Mouse (Mus musculus) hindbrain, embryonic 11.5 days (tissue): ENCODE data around the gene Cluh. TPM values are rescaled to one million over a fixed set of nuclear protein-coding genes. Genes with fewer than 3 reads are reported as not detected.

Experiments used
- ATAC-seq: fragments of 200-750 bp; cut with Nextera tagmentation; 2 replicates; pipeline ENCODE4 v1.8.0; 2017; ENCODE audit warnings: mild to moderate bottlenecking, moderate TSS enrichment, moderate library complexity; ENCODE audit not compliant: low FRiP score
- DNase-seq: peaks from one replicate; pipeline ENCODE4 v3.0.0-alpha.2; 2015; ENCODE audit warnings: low spot score
- H3K27ac ChIP-seq: fragments of 300-500 bp; sonication (generic); 2 replicates; pipeline ENCODE4 v1.5.1; 2014; ENCODE audit warnings: mild to moderate bottlenecking, low read depth, low read length
- H3K27me3 ChIP-seq: fragments of 300-500 bp; sonication (generic); 2 replicates; pipeline ENCODE4 v1.6.1; 2014; ENCODE audit warnings: mild to moderate bottlenecking, low read length, moderate library complexity, mixed read lengths; ENCODE audit not compliant: control insufficient read depth, insufficient read depth
- H3K36me3 ChIP-seq: fragments of 300-500 bp; sonication (generic); 2 replicates; pipeline ENCODE4 v1.6.1; 2014; ENCODE audit warnings: mild to moderate bottlenecking, low read length, moderate library complexity, mixed read lengths; ENCODE audit not compliant: control insufficient read depth, insufficient read depth
- H3K4me1 ChIP-seq: fragments of 300-500 bp; sonication (generic); replicated peaks from 2 replicates; pipeline ENCODE4 v1.6.1; 2014; ENCODE audit warnings: low read length, mixed read lengths; ENCODE audit not compliant: control insufficient read depth, insufficient read depth
- H3K4me2 ChIP-seq: fragments of 300-500 bp; sonication (generic); replicated peaks from 2 replicates; pipeline ENCODE4 v1.6.1; 2014; ENCODE audit warnings: mild to moderate bottlenecking, low read depth, low read length
- H3K4me3 ChIP-seq: fragments of 300-500 bp; sonication (generic); 2 replicates; pipeline ENCODE4 v1.5.1; 2014; ENCODE audit warnings: low read depth, low read length
- H3K9ac ChIP-seq: fragments of 300-500 bp; sonication (generic); 2 replicates; pipeline ENCODE4 v1.6.1; 2014; ENCODE audit warnings: low read depth, low read length
- H3K9me3 ChIP-seq: fragments of 300-500 bp; sonication (generic); 2 replicates; pipeline ENCODE4 v1.6.1; 2016; ENCODE audit warnings: low read length; ENCODE audit not compliant: control insufficient read depth
- WGBS: fragments of 180-500 bp; shearing (Covaris S2); extraction: QIAGEN DNeasy Blood & Tissue Kit; methylation state at CpG from one replicate; pipeline ENCODE4 v1.1.7; 2014; 5-methylcytosine and 5-hydroxymethylcytosine counted together
- polyA plus RNA-seq: library from polyadenylated mRNA; unstranded; fragments of >200 nt; fragmentation: Nextera tagmentation; extraction: Ambion mirVana; gene quantifications from 2 replicates; pipeline ENCODE4 v1.2.1, GENCODE M21; 2014

The Cluh gene
- polyA plus RNA-seq, result 8.0 and 8.9 TPM in 2 replicates

DNA sequence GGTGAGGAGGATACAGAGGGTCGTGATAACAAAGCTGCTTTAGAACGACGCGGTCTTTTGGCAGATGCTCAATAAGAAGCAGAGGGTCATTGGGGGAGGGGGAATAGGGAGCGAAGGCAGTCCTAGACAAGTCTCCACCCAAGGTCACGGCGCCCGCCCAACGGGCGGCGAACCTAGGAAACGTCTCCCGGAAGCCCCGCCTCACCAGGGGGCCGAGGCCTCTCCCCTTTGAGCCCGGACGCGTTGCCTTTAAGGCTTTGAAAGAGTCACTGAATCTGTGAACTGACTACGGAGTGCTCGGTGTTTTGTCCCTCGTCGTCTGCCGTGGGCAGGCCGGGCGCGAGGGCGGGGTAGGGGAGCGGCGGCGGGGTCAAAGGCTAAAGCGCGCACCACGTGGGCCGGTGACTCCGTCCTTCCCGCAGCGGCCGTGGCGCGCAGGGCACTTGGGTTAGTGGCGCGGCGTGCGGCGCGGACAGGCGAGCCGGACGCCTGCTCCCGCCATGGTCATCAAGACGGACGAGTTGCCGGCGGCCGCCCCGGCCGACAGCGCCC, at the start of gene Cluh:
Cluh (plus strand) TSS at position 401 of the 552 bp plus-strand sequence.
- DNase-seq (peak; percentile 92), ATAC-seq (peak; percentile 92)
- Histone ChIP-seq H3K4me3 (peak within 1 kb of the TSS; percentile 95), H3K4me1 (peaks cover 13% of the 10 kb centered on the region; the same call in 1 of the 2 replicates), H3K4me2 (peak within 1 kb of the TSS; percentile 94), H3K36me3 (no peaks in the 10 kb centered on the region), H3K27me3 (no peaks in the 10 kb centered on the region), H3K9me3 (no peaks in the 10 kb centered on the region), H3K27ac (peak within 1 kb of the TSS; percentile 76), H3K9ac (peak within 1 kb of the TSS; percentile 84)
- under 1% methylated on average over 56 of the region's 58 CpGs for WGBS

DNA sequence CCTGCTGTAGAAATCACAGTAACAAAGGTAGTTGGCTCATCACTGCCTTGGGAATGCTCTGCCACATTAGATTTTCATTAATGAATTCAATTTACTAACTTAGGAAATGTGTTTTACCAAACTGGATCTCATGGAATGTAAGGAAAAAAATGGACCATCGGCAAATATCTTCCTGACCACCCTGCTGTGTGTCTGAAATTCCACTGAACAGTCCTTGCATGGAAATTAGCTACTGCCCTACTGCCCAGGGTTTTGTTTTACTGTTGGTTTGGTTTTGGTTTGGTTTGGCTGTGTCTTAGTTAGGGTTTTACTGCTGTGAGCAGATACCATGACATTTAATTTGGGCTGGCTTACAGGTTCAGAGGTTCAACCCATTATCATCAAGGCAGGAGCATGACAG, 47.0 kb upstream of the Cluh start:
- Histone ChIP-seq H3K27ac (no peak overlapping the region), H3K4me1 (no peaks in the 10 kb centered on the region), H3K4me3 (no peak overlapping the region), H3K36me3 (no peaks in the 10 kb centered on the region), H3K27me3 (no peaks in the 10 kb centered on the region), H3K4me2 (no peak overlapping the region), H3K9ac (no peak overlapping the region), H3K9me3 (no peaks in the 10 kb centered on the region)
- ATAC-seq, result no peak
- 79% methylated on average over 1 of the region's 1 CpGs for whole genome bisulfite sequencing
- DNase-seq, result no peak

DNA sequence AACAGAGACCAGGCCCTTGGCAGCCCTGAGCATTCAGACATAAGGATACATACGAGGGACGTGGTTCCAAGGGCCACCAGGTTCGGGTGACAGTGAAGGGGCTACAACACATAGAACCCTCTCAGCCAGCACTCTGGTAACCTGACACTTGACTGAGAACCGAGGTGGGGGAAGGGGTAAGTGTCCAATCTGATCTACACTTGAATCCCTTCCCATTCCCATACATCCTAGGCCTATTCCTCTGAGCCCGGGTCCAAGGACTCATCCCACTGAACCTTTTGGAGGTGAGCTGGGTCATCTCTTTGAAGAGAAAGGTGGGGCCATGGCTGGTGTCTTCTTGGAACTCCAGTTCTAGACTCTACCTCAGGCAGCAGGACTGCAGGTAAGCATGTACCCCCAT, 39.2 kb upstream of the Cluh start:
- Histone ChIP-seq H3K27me3 (peaks cover 23% of the 10 kb centered on the region), H3K4me3 (no peak overlapping the region)
- DNase-seq, result no peak

DNA sequence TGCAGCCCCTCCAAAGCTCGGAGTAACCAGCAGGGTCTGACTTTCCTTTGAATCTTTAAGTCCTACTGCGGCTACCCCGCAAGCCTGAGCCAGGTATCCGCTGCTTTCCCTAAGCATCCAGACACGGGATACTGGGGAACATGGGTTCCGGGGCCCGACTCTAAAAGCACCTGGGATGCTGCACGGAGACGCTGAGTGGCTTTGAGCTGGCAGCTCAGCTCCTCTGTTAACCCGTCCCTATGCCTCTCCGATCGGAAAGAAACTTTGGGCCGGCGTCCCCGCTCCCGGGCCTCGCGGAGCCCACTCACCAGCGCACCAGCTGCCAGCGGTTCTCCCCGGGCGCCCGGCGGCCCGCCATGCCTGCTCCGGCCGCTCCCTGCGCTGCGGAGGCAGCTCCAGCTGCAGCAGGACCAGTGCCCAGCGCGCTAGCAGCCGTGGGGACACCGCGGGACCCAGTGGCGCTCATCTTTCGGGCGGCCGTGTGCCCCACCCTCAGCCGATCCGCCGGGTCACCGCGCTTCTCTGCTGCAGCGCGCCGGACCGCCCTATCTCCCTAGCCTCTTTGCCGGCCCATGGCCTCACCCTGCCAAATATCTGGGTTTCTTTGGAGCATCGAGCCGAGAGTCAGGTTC, 38.6 kb upstream of the Cluh start, which contains the start of gene Rap1gap2:
Rap1gap2 (minus strand) TSS at position 371 of the 632 bp plus-strand sequence.
- H3K4me2 ChIP-seq, result peak within 1 kb of the TSS; percentile 82
- DNase-seq, result peak; percentile 47
- H3K27ac ChIP-seq, result no peak within 1 kb of the TSS
- ATAC-seq, result peak; percentile 40; the same call in 1 of the 2 replicates
- H3K4me3 ChIP-seq, result peak within 1 kb of the TSS; percentile 32
- no peaks in the 10 kb centered on the region for H3K36me3 ChIP-seq
- no peaks in the 10 kb centered on the region for H3K9me3 ChIP-seq
- peaks cover 23% of the 10 kb centered on the region for H3K27me3 ChIP-seq
- H3K9ac ChIP-seq, result peak within 1 kb of the TSS; percentile 38
- WGBS, result 1% methylated on average over 50 of the region's 50 CpGs
- H3K4me1 ChIP-seq, result no peaks in the 10 kb centered on the region; the same call in 1 of the 2 replicates

More for the DNA sequence above, 39.2 kb upstream of the Cluh start:
- Histone ChIP-seq H3K4me1 (no peaks in the 10 kb centered on the region; the same call in 1 of the 2 replicates), H3K9me3 (no peaks in the 10 kb centered on the region), H3K27ac (no peak overlapping the region), H3K36me3 (no peaks in the 10 kb centered on the region), H3K4me2 (no peak overlapping the region), H3K9ac (no peak overlapping the region)
- ATAC-seq, result no peak
- WGBS, result 29% methylated on average over 5 of the region's 5 CpGs

GRCm38 (mm10) chr11:74611437-74611836, 37.9 kb upstream of the Cluh start:
- Histone ChIP-seq H3K27me3 (peaks cover 23% of the 10 kb centered on the region), H3K4me2 (no peak overlapping the region), H3K36me3 (no peaks in the 10 kb centered on the region), H3K27ac (no peak overlapping the region), H3K9ac (no peak overlapping the region), H3K4me3 (no peak overlapping the region), H3K4me1 (no peaks in the 10 kb centered on the region; the same call in 1 of the 2 replicates), H3K9me3 (no peaks in the 10 kb centered on the region)
- no peak for ATAC-seq
- DNase-seq, result no peak
- 27% methylated on average over 7 of the region's 7 CpGs for WGBS

GRCm38 (mm10) chr11:74613428-74613827, 35.9 kb upstream of the Cluh start:
- no peak for DNase-seq
- Histone ChIP-seq H3K4me1 (no peaks in the 10 kb centered on the region; the same call in 1 of the 2 replicates), H3K9me3 (no peaks in the 10 kb centered on the region), H3K4me2 (no peak overlapping the region), H3K9ac (no peak overlapping the region), H3K36me3 (no peaks in the 10 kb centered on the region), H3K27me3 (peaks cover 23% of the 10 kb centered on the region), H3K4me3 (no peak overlapping the region), H3K27ac (no peak overlapping the region)
- 63% methylated on average over 4 of the region's 4 CpGs for WGBS
- no peak for ATAC-seq

DNA sequence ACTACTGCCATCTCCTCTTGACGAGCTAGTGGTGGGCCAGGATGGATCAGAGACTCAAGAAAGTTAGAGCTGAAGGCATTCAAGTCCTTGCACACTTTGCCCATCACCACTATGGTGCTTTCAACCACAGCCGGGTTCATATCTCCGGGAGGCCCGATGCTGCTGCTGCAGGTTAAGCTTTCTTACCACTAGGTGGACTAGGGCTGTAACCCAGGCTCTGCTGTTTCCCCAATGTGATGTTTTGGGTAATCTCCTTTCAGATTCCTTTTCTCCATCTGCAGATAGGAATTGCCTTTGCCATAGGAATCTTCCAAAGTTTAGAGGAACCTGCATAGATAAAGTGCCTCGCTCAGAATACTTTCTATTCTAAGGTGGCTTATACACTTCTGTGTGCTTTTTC, 33.7 kb upstream of the Cluh start:
- no peak for ATAC-seq
- H3K27me3 ChIP-seq, result peaks cover 19% of the 10 kb centered on the region

GRCm38 (mm10) chr11:74619201-74619955, 29.9 kb upstream of the Cluh start, which contains the start of gene Ccdc92b:
Gene Ccdc92b, plus strand, starts transcription at chr11:74619605.
- WGBS, result under 1% methylated on average over 45 of the region's 63 CpGs
- DNase-seq, result peak; percentile 91

More for the DNA sequence above, 33.7 kb upstream of the Cluh start:
- WGBS, result 59% methylated on average over 5 of the region's 5 CpGs
- Histone ChIP-seq H3K4me1 (no peaks in the 10 kb centered on the region), H3K9ac (no peak overlapping the region), H3K9me3 (no peaks in the 10 kb centered on the region), H3K4me2 (no peak overlapping the region), H3K36me3 (no peaks in the 10 kb centered on the region), H3K27ac (no peak overlapping the region), H3K4me3 (no peak overlapping the region)
- DNase-seq, result no peak

More at GRCm38 (mm10) chr11:74619201-74619955, 29.9 kb upstream of the Cluh start, which contains the start of gene Ccdc92b:
- Histone ChIP-seq H3K4me3 (peak within 1 kb of the TSS; percentile 55), H3K27ac (no peak within 1 kb of the TSS), H3K9me3 (no peaks in the 10 kb centered on the region), H3K9ac (peak within 1 kb of the TSS; percentile 66), H3K27me3 (peaks cover 8% of the 10 kb centered on the region), H3K4me2 (peak within 1 kb of the TSS; percentile 73), H3K36me3 (no peaks in the 10 kb centered on the region), H3K4me1 (no peaks in the 10 kb centered on the region)
- peak; percentile 90 for ATAC-seq
